Comparison of ENCODE assay signal across 18 mouse cellular contexts in genomic region chr17:87339122-87339521, GRCm38 (mm10). TPM values are rescaled to one million over a fixed set of nuclear protein-coding genes. Genes with fewer than 3 reads are reported as not detected.
DNase-seq lines count a peak whose midpoint lies in the region; ATAC-seq lines count a peak whose summit lies in the region.
"Had no signal": no experiment of that assay in that cellular context is flagged by ENCODE, and none has a peak within 500 bp of the region (broad histone marks: within the 10 kb centered on the region; RNA-seq: fewer than 3 reads in every experiment).

No protein-coding gene starts in this region.

- no peak overlapping the region for H3K4me2 ChIP-seq in kidney, embryonic 16.5 days (replicated peaks; ENCODE audit: low read depth, low read length)
- H3K4me2 ChIP-seq: heart, embryonic 15.5 days; liver, embryonic 12.5 days; lung, embryonic 14.5 days; neural tube, embryonic 12.5 days had no signal

- intact Hi-C loops in gastrocnemius, postnatal 36 days (cut with DNase I), result no loop called here

- H3K9ac ChIP-seq in kidney, embryonic 16.5 days (replicated peaks; ENCODE audit: low read length), result no peak overlapping the region
- H3K9ac ChIP-seq: heart, embryonic 15.5 days; liver, embryonic 12.5 days; lung, embryonic 14.5 days; neural tube, embryonic 12.5 days had no signal

- H3K36me3 ChIP-seq in kidney, embryonic 16.5 days (ENCODE audit: insufficient read depth, low read length), result no peaks in the 10 kb centered on the region
- H3K36me3 ChIP-seq: heart, embryonic 15.5 days; midbrain, embryonic 10.5 days; neural tube, embryonic 12.5 days had no signal

- 79% methylated on average over 1 of the region's 1 CpGs for WGBS in kidney, embryonic 16.5 days

- no peak for ATAC-seq in kidney, embryonic 16.5 days (ENCODE audit: low FRiP score, low TSS enrichment)
- ATAC-seq in granulocyte monocyte progenitor cell, adult 5-6 weeks (replicated peaks; ENCODE audit: poor library complexity, severe bottlenecking), result no peak
- ATAC-seq: liver, embryonic 12.5 days had no signal

- H3K4me3 ChIP-seq in kidney, embryonic 16.5 days (ENCODE audit: low read length), result no peak overlapping the region
- H3K4me3 ChIP-seq: forebrain, embryonic 10.5 days; heart, embryonic 15.5 days; liver, embryonic 12.5 days; midbrain, embryonic 10.5 days; neural tube, embryonic 12.5 days had no signal

- no peaks in the 10 kb centered on the region for H3K4me1 ChIP-seq in kidney, embryonic 16.5 days (ENCODE audit: insufficient read depth, low read length)
- H3K4me1 ChIP-seq: heart, embryonic 15.5 days; midbrain, embryonic 10.5 days; neural tube, embryonic 12.5 days had no signal

- peak; percentile 51 for DNase-seq in gastrocnemius, adult 18-20 months (ENCODE audit: low spot score)
- no peak for DNase-seq in gastrocnemius, postnatal 36 days
- DNase-seq in kidney, adult 8-10 months, result peak; percentile 34 to 59
- DNase-seq in adrenal gland, postnatal 10 days, result peak; percentile 69
- DNase-seq in kidney, postnatal 36 days, result peak; percentile 47 to 65
- DNase-seq: cerebellum, adult 2 months; gastrocnemius, postnatal 25 days; lung, embryonic 14.5 days; lung, postnatal 4 days; thymus, postnatal 36 days had no signal

- H3K27me3 ChIP-seq in kidney, embryonic 16.5 days (ENCODE audit: insufficient read depth, low read length), result no peaks in the 10 kb centered on the region
- H3K27me3 ChIP-seq: heart, embryonic 15.5 days; liver, embryonic 12.5 days; neural tube, embryonic 12.5 days had no signal

- H3K9me3 ChIP-seq in kidney, embryonic 16.5 days (ENCODE audit: low read length), result no peaks in the 10 kb centered on the region
- H3K9me3 ChIP-seq: forebrain, embryonic 10.5 days; heart, embryonic 15.5 days; liver, embryonic 12.5 days; midbrain, embryonic 10.5 days; neural tube, embryonic 12.5 days had no signal

- H3K27ac ChIP-seq in kidney, embryonic 16.5 days (ENCODE audit: low read length), result no peak overlapping the region
- H3K27ac ChIP-seq: forebrain, embryonic 10.5 days; heart, embryonic 15.5 days; liver, embryonic 12.5 days; neural tube, embryonic 12.5 days; stomach, postnatal 0 days had no signal

RNA-seq across cellular contexts. Expression of gene Ttc7, which starts 56.4 kb away (rescaled TPM):
- total RNA-seq in gastrocnemius, adult 18-20 months (2021), result 10 to 100 TPM in 1 of 2 experiments, 1 to 10 TPM in 1; 8.6 to 10.6 TPM
- total RNA-seq in gastrocnemius, postnatal 36 days (2021), result 1 to 10 TPM; 6.8 to 8.2 TPM
- polyA plus RNA-seq in kidney, embryonic 16.5 days (2015; fragmentation: Nextera tagmentation; extraction: Ambion mirVana), result 8.7 and 9.4 TPM in 2 replicates
- total RNA-seq in adrenal gland, postnatal 10 days (2021), result 10 to 100 TPM; 11.7 to 13.7 TPM
- total RNA-seq in granulocyte monocyte progenitor cell, adult 5-6 weeks (2014; fragmentation: Nextera tagmentation), result 68.9 and 94.1 TPM in 2 replicates
- total RNA-seq in granulocyte monocyte progenitor cell, adult 5-6 weeks (2017), result 42.2 and 46.7 TPM in 2 replicates

Comparison
In these comparisons a context has a peak if more than half of its experiments do, and no peak if none do; other contexts are left out.
1. DNase-seq: peak in gastrocnemius, adult 18-20 months (single experiment), kidney, adult 8-10 months (2 of 2), adrenal gland, postnatal 10 days (single experiment) and kidney, postnatal 36 days (2 of 2); none in gastrocnemius, postnatal 36 days (0 of 2).